In the genomic region with DNA sequence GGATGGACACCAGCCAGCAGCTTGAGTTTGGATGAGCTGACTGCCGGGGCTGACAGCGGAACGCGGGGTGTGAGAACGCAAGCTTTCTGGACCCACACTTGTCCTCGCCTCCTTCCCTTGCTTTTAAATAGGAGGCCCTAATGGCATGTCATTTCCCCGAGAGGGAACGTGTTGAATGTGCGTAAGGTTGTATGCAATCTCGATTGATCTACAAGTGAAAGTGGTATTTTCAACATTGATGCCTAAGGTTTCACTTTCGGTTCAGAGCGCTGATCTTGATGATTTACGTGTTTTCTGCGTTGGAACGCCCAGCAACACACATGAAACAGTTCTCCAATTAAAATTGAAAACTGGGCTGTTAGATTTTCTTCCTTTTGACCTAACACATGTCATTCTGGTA, we compare ENCODE assay signal across 8 mouse cellular contexts. TPM values are rescaled to one million over a fixed set of nuclear protein-coding genes. Genes with fewer than 3 reads are reported as not detected.
A peak's percentile ranks its signal among the peaks of the same experiment; 100 is the strongest.
DNase-seq lines count a peak whose midpoint lies in the region; ATAC-seq and TF ChIP-seq lines count a peak whose summit lies in the region.

No protein-coding gene starts in this region.

- peak overlapping the region; percentile 63 for H3K4me2 ChIP-seq in forebrain, embryonic 11.5 days (ENCODE audit: low read depth, low read length, severe bottlenecking)
- H3K4me2 ChIP-seq in limb, embryonic 13.5 days (replicated peaks) = peak overlapping the region; percentile 63
- H3K4me2 ChIP-seq in neural tube, embryonic 14.5 days (ENCODE audit: low read depth, low read length) = peak overlapping the region; percentile 58

- peak overlapping the region; percentile 83 for H3K4me3 ChIP-seq in layer of hippocampus, adult 2 months
- peak overlapping the region; percentile 90 for H3K4me3 ChIP-seq in forebrain, embryonic 11.5 days (ENCODE audit: low read depth, low read length)
- peak overlapping the region; percentile 92 for H3K4me3 ChIP-seq in limb, embryonic 13.5 days
- H3K4me3 ChIP-seq in neural tube, embryonic 14.5 days (ENCODE audit: low read depth, low read length) = peak overlapping the region; percentile 71

- ATAC-seq in forebrain, embryonic 11.5 days (replicated peaks; ENCODE audit: low FRiP score) = no peak
- no peak for ATAC-seq in limb, embryonic 13.5 days (ENCODE audit: low FRiP score, low read depth)
- ATAC-seq in neural tube, embryonic 14.5 days (ENCODE audit: low read depth) = no peak; the same call in 1 of the 2 replicates

- no peaks in the 10 kb centered on the region; the same call in 1 of the 2 replicates for H3K36me3 ChIP-seq in forebrain, embryonic 11.5 days (ENCODE audit: control insufficient read depth, insufficient read depth, low read length)
- peaks cover 20% of the 10 kb centered on the region for H3K36me3 ChIP-seq in limb, embryonic 13.5 days
- H3K36me3 ChIP-seq in neural tube, embryonic 14.5 days (ENCODE audit: control insufficient read depth, insufficient read depth, low read length) = peaks cover 9% of the 10 kb centered on the region

- H3K9me3 ChIP-seq in forebrain, embryonic 11.5 days (ENCODE audit: control insufficient read depth, low read length) = no peaks in the 10 kb centered on the region
- no peaks in the 10 kb centered on the region for H3K9me3 ChIP-seq in limb, embryonic 13.5 days
- no peaks in the 10 kb centered on the region for H3K9me3 ChIP-seq in neural tube, embryonic 14.5 days (ENCODE audit: control insufficient read depth, low read length)

- intact Hi-C loops in gastrocnemius, postnatal 14 days (cut with DNase I; ENCODE audit: low total_unique reads) = no loop called here

- H3K9ac ChIP-seq in forebrain, embryonic 11.5 days (ENCODE audit: low read length) = peak overlapping the region; percentile 70
- H3K9ac ChIP-seq in limb, embryonic 13.5 days = peak overlapping the region; percentile 84
- H3K9ac ChIP-seq in neural tube, embryonic 14.5 days (replicated peaks; ENCODE audit: low read depth, low read length) = peak overlapping the region; percentile 78

- H3K27me3 ChIP-seq in forebrain, embryonic 11.5 days (ENCODE audit: control insufficient read depth, insufficient read depth, low read length) = no peaks in the 10 kb centered on the region
- H3K27me3 ChIP-seq in limb, embryonic 13.5 days = no peaks in the 10 kb centered on the region
- H3K27me3 ChIP-seq in neural tube, embryonic 14.5 days (ENCODE audit: control insufficient read depth, insufficient read depth, low read length) = no peaks in the 10 kb centered on the region

- 2% methylated on average over 15 of the region's 15 CpGs for WGBS in forebrain, embryonic 11.5 days
- under 1% methylated on average over 15 of the region's 15 CpGs for WGBS in limb, embryonic 13.5 days
- WGBS in neural tube, embryonic 14.5 days = under 1% methylated on average over 15 of the region's 15 CpGs

- DNase-seq in layer of hippocampus, adult 2 months (ENCODE audit: low spot score in 2 of 2) = peak in 1 of 2 experiments; percentile 13
- no peak for DNase-seq in layer of hippocampus, adult 8-10 months (ENCODE audit: low spot score in 2 of 2)
- peak; percentile 88 for DNase-seq in MN1 (ENCODE audit: low spot score)
- no peak for DNase-seq in forebrain, embryonic 11.5 days (ENCODE audit: low spot score)
- no peak for DNase-seq in gastrocnemius, postnatal 14 days
- no peak for DNase-seq in cerebellum, adult 11-12 months

- H3K27ac ChIP-seq in layer of hippocampus, adult 2 months = peak overlapping the region; percentile 93
- H3K27ac ChIP-seq in forebrain, embryonic 11.5 days (ENCODE audit: low read depth, low read length) = peak overlapping the region; percentile 90; the same call in 1 of the 2 replicates
- H3K27ac ChIP-seq in limb, embryonic 13.5 days = peak overlapping the region; percentile 89
- H3K27ac ChIP-seq in neural tube, embryonic 14.5 days (ENCODE audit: low read depth, low read length) = peak overlapping the region; percentile 91

- no peaks in the 10 kb centered on the region for H3K4me1 ChIP-seq in forebrain, embryonic 11.5 days (replicated peaks; ENCODE audit: control insufficient read depth, insufficient read depth, low read length)
- H3K4me1 ChIP-seq in limb, embryonic 13.5 days = peaks cover 13% of the 10 kb centered on the region
- peaks cover 12% of the 10 kb centered on the region for H3K4me1 ChIP-seq in neural tube, embryonic 14.5 days (ENCODE audit: control insufficient read depth, insufficient read depth, low read length)

- no peak for TF ChIP-seq CTCF in layer of hippocampus, adult 2 months (conservative IDR thresholded peaks at IDR 0.05)

RNA-seq across cellular contexts. Expression of a gene that starts 0.8 kb away (rescaled TPM):
- total RNA-seq in layer of hippocampus, adult 2 months (2021) = 10 to 100 TPM; 65.9 to 69.0 TPM
- total RNA-seq in layer of hippocampus, adult 8-10 months (2022) = 10 to 100 TPM; 68.8 to 75.2 (median 73.1) TPM
- polyA plus RNA-seq in forebrain, embryonic 11.5 days (2014; fragmentation: Nextera tagmentation; extraction: Ambion mirVana) = 33.9 and 34.0 TPM in 2 replicates
- 30.8 and 34.3 TPM in 2 replicates for polyA plus RNA-seq in limb, embryonic 13.5 days (2015; fragmentation: Nextera tagmentation; extraction: Ambion mirVana)
- 56.2 and 57.9 TPM in 2 replicates for polyA plus RNA-seq in neural tube, embryonic 14.5 days (2014; fragmentation: Nextera tagmentation; extraction: Ambion mirVana)
- total RNA-seq in gastrocnemius, postnatal 14 days (2021) = 10 to 100 TPM; 21.7 to 23.6 TPM

RNA-seq across cellular contexts. Expression of a gene that starts 44.4 kb away (rescaled TPM):
- total RNA-seq in layer of hippocampus, adult 2 months (2021) = 1 to 10 TPM in 1 of 2 experiments, under 1 TPM in 1; 0.44 to 1.4 TPM
- 1 to 10 TPM in 2 of 4 experiments, under 1 TPM in 2; 0.37 to 1.2 (median 1.00) TPM for total RNA-seq in layer of hippocampus, adult 8-10 months (2022)
- polyA plus RNA-seq in forebrain, embryonic 11.5 days (2014; fragmentation: Nextera tagmentation; extraction: Ambion mirVana) = 13.6 and 16.1 TPM in 2 replicates
- 38.3 and 39.6 TPM in 2 replicates for polyA plus RNA-seq in limb, embryonic 13.5 days (2015; fragmentation: Nextera tagmentation; extraction: Ambion mirVana)
- 1.2 and 5.3 TPM in 2 replicates for polyA plus RNA-seq in neural tube, embryonic 14.5 days (2014; fragmentation: Nextera tagmentation; extraction: Ambion mirVana)
- under 1 TPM; 0.07 to 0.35 TPM for total RNA-seq in gastrocnemius, postnatal 14 days (2021)
